Mouse (Mus musculus): ENCODE measurements around the gene Stip1.

The Stip1 gene

DNA sequence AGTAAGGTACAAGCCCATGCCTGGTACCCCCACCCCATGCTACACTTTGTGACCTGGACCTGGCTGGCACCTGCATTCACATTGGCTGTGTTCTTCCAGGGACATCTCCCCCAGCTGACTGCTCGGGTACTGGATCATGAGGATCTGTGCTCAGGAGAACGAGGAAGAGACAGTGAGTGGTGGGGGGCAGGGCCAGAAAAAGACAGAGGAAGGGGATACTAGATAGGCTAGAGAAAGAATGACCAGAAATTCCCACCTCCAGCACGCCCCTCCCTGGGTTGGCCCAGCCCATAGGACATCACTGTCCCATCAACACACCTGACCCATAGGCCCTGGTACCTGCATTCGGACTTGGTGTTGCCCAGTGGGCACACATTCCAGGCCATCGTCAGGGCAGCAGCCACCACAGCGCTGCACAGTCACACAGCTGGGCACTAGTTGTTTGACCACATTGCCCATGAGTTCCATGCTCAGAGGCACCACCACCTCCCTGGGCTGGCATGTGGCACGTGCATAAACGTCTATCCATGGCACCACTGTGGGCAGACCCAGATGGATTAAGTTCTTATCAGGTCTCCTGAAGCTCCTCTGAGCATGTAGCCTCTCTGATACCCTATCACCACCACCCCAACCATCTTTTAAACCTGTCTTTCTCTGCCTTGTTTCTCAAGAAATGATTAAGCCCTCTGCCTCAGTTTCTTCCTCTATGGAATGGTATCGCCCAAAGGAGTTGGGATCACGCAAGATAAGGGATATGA is 53.6 kb downstream of the Stip1 start:
- no peak for DNase-seq (ENCODE audit: low read depth, low spot score)

DNA sequence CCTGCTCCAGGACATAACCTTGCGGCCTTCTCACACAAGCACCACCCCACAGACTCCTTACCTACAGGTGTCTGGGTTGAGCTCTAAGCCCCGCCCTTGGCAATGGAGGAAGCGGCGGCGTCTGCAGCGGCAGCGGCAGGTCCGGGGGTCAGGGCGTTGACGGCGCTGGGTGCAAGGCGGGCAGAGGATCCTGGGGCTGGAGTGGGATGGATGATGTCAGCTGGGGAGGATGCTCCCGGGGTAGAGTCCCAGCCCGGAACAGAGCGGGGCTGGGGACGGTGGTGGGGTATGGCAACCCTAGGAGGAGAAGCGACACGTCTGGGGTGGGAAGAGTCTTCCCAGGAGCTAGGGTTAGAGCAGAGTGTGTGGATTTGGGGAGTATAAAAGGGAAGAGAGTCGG is 54.5 kb downstream of the Stip1 start:
- no peak for DNase-seq (ENCODE audit: low read depth, low spot score)

DNA sequence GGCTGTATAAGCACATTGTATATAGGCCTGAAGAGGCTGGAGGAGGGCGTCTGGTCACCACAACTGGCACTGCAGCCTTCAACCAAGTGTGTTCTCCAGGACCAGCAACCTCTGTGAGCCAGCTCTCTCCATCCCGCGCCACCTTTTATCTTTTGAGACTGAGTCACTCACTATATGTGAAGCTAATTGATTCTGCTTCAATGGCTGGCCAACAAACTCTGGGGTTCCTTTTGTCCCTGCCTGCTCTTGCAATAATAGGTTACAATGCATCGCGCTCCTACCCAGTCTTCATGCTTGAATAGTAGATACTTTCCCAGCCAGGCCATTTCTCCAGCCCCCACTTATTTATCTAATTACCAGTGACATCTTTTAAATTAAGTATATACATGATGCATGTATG is 56.1 kb downstream of the Stip1 start:
- no peak for DNase-seq (ENCODE audit: low read depth, low spot score)

DNA sequence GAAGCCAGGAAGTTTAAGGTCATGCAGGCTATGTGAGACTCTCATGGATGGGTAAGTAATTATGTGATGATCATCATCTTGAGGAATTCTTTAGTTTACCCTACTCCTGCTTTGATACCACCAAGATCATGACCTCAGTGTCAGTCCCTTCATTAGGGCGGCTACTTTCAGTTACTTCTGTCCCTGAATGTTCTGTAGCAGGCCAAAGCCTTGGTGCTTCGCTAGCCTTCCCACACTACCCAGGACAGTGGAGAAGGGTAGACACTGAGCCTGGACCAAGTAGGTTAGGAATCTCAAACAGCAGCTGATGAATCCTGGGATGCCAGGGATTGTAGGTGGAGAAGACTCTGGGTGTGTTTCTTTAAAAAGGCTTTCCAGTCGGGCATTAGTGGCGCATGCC is 58.3 kb downstream of the Stip1 start:
- no peak for DNase-seq (ENCODE audit: low read depth, low spot score)

DNA sequence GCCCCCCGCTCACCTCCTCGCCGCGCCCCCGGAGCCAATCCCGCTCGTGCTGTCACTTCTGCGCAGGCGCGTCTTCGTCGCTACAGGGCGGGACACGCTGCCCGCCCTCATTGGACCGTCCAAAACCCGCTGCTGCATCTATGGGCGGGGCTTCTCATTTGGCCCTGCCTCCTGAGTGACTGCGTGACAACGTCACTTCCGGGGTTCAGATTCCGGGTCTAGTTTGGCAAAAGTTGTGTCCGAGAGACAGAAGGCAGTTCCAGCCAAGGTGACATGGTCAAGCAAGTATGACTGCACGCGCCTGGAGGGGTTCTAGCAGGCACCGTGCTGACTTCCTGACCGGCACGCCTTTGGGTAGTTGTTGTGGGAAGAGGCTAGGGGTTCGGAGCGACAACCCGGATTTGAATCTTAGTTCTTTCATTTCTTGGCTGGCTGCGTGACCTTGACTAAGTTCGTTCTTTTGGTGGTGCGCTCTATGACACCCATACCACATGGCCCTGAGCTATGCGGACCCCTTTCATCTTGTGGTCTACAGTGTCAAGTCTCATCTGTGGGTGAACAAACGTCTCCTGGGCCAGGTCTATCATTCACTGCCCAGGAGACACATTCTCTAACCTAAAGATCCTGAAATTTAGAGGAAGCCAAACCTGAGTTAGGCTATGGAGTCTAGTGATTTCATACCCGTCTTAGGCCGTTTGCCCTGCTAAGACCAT is 59.2 kb downstream of the Stip1 start, which contains the start of gene Fkbp2:
Fkbp2 (minus strand) TSS at position 121 of the 713 bp plus-strand sequence.
- DNase-seq (ENCODE audit: low read depth, low spot score) = peak; percentile 99

DNA sequence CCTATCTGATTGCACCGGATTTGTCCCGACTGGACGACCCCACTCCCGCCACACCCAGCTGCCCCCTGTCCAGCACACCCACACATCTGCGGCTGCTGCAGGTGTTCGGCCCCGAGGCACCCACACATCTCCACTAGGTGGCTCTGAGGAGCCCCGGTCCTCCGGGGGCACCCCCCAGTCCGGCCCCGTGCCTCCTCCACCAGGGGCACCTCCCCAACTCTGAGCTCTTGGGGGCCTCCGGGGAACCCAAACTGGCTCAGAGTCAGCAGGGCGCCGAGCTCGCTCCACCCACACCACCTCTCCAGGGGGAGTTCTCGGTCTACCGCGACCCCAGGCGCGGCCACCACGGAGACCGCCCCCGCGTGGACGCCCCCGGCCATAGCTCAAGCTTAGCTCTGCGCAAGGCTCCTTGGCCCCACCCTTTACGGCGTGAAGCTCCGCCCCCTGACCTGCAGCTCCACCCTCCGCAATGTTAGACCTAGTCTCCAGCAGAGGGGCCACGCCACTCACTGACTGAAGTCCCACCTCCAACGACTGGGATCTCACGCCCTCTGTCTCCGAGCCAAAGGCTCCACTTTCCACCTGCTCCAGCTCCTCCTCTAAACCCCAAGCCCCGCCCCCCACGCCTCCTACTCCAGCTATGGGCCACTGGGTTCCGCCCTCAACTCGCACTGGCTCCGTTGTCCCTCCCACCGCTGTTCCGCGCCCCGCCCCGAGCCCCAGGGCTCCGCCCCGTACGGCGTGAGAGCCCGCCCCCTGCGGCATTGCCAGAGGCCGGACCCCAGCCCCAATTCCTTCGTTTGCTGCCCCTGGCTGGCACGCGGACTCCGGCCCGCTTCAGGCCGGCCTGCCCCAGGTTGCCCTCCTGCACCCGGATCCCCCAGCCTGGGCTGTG is 60.0 kb downstream of the Stip1 start:
- peak; percentile 99 for DNase-seq (ENCODE audit: low read depth, low spot score)

DNA sequence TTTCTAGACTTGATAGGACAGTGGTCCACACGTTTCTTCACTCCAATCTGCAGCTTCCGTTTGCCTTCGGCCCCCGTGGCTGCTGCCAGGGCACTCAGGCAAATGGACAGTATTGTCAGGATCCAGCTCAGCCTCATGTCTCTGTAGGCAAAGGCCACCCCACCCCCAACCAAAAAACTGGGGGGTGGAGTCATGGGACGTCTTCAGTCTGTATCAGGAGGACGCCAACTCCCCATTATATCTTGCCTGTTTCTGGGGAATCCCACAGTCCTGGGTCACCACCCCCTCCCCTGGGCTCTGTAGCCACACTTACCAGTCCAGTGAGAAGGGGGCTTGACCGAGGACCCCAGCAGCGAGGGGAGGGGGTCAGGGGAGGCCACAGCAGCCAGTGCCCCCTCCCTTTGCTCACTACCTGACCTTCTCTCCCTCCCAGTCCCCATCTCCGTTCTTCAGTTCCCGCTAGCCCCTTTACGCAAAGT is 60.7 kb downstream of the Stip1 start:
- no peak for DNase-seq (ENCODE audit: low read depth, low spot score)

DNA sequence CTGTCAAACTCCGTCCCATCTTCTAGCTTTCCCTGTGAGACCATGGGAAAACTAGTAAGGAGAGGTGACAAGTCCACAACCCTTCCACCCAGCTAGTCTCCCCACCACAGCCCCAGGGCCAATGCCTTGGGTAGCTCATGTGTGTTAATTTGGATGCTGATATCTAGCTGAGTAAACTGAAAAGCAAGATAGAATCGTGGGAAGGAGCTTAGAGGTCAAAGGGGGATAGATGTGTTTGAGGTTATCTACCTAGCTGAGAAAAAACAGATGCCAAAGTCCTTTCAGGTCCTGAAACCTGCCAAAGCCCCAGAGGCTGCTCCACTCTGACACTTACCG is 61.2 kb downstream of the Stip1 start:
- no peak for DNase-seq (ENCODE audit: low read depth, low spot score)

DNA sequence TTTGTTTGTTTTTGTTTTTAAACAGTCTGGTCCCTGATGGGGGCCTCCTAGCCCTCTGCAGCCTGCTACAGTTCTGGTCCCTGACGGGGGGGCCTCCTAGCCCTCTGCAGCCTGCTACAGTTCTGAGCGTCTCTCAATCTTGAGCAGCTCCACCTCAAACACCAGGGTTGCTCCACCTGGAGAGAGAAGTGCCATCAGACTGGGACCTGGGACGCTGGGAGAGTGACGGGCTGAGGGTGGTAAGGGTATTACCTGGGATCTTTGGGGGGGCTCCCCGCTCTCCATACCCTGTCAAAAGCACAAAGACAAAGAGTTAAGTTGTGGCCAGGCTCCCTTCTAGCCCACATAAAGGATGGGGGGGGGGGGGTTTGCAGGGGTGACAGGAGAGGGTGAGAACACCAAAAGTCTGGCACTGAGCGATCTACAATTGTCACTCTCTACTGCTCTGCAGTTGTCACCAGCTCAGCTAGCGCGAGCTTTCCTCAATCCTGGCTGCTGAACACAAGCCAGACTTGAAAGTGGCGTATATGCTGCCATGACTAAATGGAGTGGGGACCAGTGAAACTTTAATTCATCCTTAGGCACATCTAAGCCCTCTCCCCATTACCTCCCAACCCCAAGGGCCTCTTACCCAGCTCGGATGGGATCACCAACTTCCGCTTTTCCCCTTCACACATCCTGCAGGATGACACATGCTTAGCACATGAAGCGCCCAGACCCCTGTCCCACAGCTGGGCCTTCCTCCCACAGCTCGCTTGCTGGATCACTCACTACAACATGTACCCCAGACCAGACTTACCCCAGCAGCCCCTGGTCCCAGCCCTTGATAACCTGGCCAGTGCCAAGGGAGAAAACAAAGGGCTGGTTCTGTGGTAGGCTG is 61.8 kb downstream of the Stip1 start:
- no peak for DNase-seq (ENCODE audit: low read depth, low spot score)

DNA sequence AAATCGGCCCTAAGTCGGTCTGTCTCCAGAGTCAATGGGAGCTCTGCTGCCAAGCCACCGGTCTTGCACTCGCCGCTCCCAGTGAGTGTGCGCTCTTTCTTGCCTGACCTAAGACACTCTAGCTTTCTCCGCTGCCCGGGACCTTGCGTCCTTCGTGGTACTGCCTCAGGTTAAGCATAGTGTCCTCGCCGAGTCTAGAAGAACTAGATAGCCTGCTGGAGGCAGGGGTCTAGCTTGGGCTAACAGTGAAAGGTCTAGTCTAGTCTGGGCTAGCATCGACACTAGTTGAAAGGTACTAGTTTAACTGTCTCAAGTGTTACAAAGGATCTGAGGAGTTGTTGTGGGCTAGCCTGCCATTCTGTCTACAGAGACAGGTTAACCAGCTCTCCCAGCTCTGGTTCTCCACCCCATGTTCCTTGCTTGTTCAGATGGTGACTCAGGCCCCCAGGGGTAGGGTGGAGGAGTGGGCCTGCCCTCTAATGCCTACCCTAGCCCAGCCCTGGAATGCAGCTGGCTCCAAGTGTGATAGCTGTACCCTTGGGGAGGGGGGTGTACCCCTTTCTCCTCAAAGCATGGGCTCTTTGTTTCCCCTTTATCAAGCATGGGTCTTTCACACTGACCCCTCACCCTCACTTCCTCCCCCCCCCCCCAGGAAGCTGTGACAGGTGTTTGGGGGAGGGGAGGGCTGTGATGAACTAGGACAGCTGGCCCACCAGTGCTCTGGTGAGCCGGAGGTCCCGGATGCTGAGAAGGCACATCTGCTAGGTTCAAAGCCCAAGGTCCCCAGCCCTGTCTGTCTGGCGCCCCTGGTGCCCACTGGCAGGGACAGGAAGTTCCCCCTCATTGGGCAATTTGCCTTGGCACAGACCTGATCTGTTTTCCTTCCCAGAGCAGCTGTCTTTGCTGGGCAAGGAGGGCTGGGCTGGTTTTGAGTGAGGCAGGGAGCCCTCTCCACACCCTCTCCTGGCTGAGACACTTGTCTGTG is 63.9 kb downstream of the Stip1 start, which contains the start of gene Plcb3:
Plcb3 (minus strand) TSS at position 934 of the 985 bp plus-strand sequence.
- no peak for DNase-seq (ENCODE audit: low read depth, low spot score)

DNA sequence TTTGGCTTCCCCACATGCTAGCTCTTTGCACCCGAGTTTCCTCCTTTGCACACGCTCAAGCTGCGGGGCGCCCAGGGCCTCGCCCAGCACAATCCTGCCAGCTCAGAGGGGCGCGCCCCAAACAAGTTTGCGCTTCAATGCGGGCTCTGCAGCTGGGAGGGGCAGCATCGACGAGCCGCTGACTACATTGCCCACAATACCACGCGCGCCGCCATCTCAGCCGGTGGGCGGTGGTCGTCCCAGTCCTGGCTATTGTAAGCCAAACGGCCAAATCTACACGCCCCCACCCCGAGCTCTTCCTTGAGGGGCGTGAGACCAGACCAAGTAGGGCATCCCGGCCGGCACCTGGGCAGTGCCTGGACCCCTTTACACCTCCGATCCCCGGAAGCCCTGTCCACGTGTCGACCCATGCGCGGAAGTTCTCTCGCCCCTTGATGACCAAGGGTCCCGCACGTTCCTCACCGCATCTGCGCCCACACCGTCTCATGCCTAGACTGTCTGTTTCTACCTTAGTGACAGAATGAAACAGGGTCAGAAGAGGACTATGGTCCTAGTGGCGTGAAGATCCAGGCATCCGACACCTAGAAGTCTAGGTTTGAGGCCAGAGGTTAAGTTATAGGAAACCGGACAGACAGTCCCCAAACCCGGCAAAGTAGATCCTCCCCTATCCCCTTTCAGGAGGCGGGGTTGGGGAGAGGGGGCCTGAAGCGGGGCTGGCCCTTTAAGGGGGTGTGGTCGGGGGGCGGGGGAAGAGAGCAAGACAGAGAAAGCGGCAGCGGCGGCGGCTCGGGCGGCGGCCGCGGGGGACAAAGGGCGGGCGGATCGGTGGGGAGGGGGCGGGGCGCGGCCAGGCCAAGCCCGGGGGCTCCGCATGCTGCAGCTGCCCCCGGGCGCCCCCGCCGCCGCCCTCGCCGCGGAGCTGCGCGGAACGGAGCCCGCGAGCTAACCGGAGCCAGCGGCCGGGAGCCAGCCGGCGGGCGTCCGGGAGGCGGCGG is 65.3 kb downstream of the Stip1 start, which contains the start of gene Ppp1r14b:
Ppp1r14b (plus strand) TSS at position 758 of the 995 bp plus-strand sequence.
- DNase-seq (ENCODE audit: low read depth, low spot score) = peak; percentile 84

DNA sequence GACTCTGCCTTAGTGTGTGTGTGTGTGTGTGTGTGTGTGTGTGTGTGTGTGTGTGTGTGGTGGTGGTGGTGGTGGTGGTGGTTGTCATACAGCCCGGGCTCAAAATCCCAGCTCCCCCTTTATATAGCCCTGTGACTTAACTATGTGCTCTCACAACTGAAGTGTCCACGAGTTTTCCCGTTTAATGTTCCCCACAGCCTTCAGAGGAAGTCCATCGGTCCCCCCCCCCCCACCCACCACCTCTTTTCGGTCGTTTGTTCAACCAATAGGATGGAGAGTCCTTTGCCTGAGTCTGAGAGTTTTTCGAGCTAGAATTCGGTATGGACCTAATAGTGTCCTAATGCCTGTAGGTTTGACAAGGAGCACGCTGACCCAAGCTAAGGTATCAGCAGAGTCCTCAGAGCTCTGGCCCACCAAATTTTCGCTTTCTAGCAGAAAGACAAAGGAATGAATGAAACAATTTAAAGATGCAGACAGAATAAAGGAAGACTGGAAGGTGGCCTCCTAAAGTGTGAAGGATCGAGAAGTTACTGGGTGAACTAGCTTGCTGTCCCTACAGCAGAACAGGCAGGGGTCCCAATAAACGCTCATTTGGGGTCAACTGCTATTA is 66.1 kb downstream of the Stip1 start:
- no peak for DNase-seq (ENCODE audit: low read depth, low spot score)

DNA sequence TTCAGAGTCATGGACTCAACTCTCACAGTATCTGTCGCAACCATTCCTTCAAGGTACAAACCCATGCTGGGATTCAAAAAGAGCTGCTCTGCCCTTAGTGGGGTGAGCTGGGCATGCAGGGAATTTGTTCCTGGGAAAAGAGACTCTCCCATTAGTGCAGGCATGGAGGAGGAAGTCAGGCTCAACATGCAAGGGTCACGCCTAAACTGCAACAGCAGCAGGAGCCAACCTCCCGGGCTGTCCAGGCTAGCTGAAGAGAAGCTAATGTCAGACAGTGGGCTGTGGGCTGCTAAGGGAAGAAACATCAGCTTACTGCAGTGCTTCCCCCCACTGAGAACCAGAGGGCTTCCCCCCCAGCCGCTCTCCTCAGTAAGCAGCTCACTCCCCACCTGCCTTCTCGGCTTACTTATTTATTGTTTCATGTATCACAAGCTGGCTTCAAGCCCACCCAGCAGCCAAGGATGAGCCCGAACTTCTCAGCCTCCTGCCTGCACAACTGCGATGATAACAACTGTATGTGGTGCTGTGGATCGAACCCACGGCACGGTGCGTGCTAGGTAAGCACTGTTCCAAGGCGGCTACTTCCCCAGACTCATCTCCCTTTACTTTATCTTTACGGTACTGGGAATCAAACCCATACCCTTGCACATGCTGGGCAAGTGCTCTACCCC is 67.4 kb downstream of the Stip1 start:
- DNase-seq (ENCODE audit: low read depth, low spot score) = no peak

DNA sequence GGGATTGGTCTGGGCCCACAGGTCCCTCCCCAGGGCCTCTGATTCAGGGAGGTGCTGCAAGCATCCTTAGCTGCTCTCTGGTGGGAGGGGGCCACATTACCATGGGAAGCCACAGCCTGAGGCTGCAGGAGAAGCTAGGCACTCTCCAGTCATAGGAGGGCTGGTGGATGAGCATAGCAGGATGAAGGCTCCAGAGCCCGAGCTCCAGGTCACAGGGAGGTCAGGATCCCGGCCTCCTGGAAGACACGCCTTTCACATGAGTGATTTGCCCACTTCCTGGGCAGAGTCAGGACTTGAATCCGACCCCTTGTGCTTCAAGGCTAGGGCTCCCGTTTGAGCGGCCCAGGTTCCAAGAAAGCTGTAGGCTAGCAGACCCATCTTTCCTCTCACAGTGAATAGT is 68.1 kb downstream of the Stip1 start:
- no peak for DNase-seq (ENCODE audit: low read depth, low spot score)

Data from forelimb bud, embryonic 11.5 days (tissue).